Mouse (Mus musculus): ENCODE results near the gene Hspg2. TPM values are rescaled to one million over a fixed set of nuclear protein-coding genes. Genes with fewer than 3 reads are reported as not detected.
A peak's percentile ranks its signal among the peaks of the same experiment; 100 is the strongest.

Gene Hspg2
- polyA plus RNA-seq, 1 experiment from 2014 or later: 18.6 TPM

GRCm38 (mm10) chr4:137481381-137482030, 12.9 kb downstream of the Hspg2 start:
- Histone ChIP-seq H3K4me3 (ENCODE audit: low read depth, low read length) (no peak overlapping the region), H3K4me2 (ENCODE audit: low read depth) (no peak overlapping the region), H3K4me1 (ENCODE audit: control insufficient read depth, insufficient read depth, low read length) (peaks cover 71% of the 10 kb centered on the region), H3K9ac (ENCODE audit: low read length) (no peak overlapping the region), H3K9me3 (ENCODE audit: control insufficient read depth, low read length) (no peaks in the 10 kb centered on the region), H3K27ac (ENCODE audit: low read depth, low read length) (no peak overlapping the region), H3K27me3 (ENCODE audit: control insufficient read depth, insufficient read depth, low read length) (no peaks in the 10 kb centered on the region), H3K36me3 (ENCODE audit: control insufficient read depth, insufficient read depth, low read length) (no peaks in the 10 kb centered on the region)
- WGBS: 36% methylated on average over 13 of the region's 13 CpGs
- DNase-seq (ENCODE audit: low spot score): no peak
- ATAC-seq (ENCODE audit: insufficient read depth, low FRiP score, low TSS enrichment): no peak

GRCm38 (mm10) chr4:137483871-137484270, 15.3 kb downstream of the Hspg2 start:
- H3K9me3 ChIP-seq (ENCODE audit: control insufficient read depth, low read length): no peaks in the 10 kb centered on the region
- H3K9ac ChIP-seq (ENCODE audit: low read length): no peak overlapping the region
- ATAC-seq (ENCODE audit: insufficient read depth, low FRiP score, low TSS enrichment) (no peak), DNase-seq (ENCODE audit: low spot score) (no peak)
- H3K36me3 ChIP-seq (ENCODE audit: control insufficient read depth, insufficient read depth, low read length): no peaks in the 10 kb centered on the region
- H3K4me3 ChIP-seq (ENCODE audit: low read depth, low read length): no peak overlapping the region
- WGBS: 80% methylated on average over 16 of the region's 16 CpGs
- H3K27me3 ChIP-seq (ENCODE audit: control insufficient read depth, insufficient read depth, low read length): no peaks in the 10 kb centered on the region
- peaks cover 78% of the 10 kb centered on the region for H3K4me1 ChIP-seq (ENCODE audit: control insufficient read depth, insufficient read depth, low read length)
- no peak overlapping the region for H3K27ac ChIP-seq (ENCODE audit: low read depth, low read length)
- H3K4me2 ChIP-seq (ENCODE audit: low read depth): no peak overlapping the region

GRCm38 (mm10) chr4:137484586-137484985, 16.0 kb downstream of the Hspg2 start:
- Histone ChIP-seq H3K4me3 (ENCODE audit: low read depth, low read length) (no peak overlapping the region), H3K4me1 (ENCODE audit: control insufficient read depth, insufficient read depth, low read length) (peaks cover 80% of the 10 kb centered on the region), H3K36me3 (ENCODE audit: control insufficient read depth, insufficient read depth, low read length) (no peaks in the 10 kb centered on the region), H3K27ac (ENCODE audit: low read depth, low read length) (no peak overlapping the region), H3K9me3 (ENCODE audit: control insufficient read depth, low read length) (no peaks in the 10 kb centered on the region), H3K4me2 (ENCODE audit: low read depth) (no peak overlapping the region), H3K27me3 (ENCODE audit: control insufficient read depth, insufficient read depth, low read length) (no peaks in the 10 kb centered on the region), H3K9ac (ENCODE audit: low read length) (no peak overlapping the region)
- DNase-seq (ENCODE audit: low spot score) (no peak), ATAC-seq (ENCODE audit: insufficient read depth, low FRiP score, low TSS enrichment) (no peak)
- WGBS: 73% methylated on average over 7 of the region's 7 CpGs

GRCm38 (mm10) chr4:137485258-137485960, 16.8 kb downstream of the Hspg2 start:
- Histone ChIP-seq H3K27me3 (ENCODE audit: control insufficient read depth, insufficient read depth, low read length) (no peaks in the 10 kb centered on the region), H3K27ac (ENCODE audit: low read depth, low read length) (peak overlapping the region; percentile 42; the same call in 1 of the 2 replicates), H3K4me3 (ENCODE audit: low read depth, low read length) (no peak overlapping the region), H3K4me2 (ENCODE audit: low read depth) (no peak overlapping the region), H3K4me1 (ENCODE audit: control insufficient read depth, insufficient read depth, low read length) (peaks cover 76% of the 10 kb centered on the region), H3K9ac (ENCODE audit: low read length) (no peak overlapping the region), H3K36me3 (ENCODE audit: control insufficient read depth, insufficient read depth, low read length) (no peaks in the 10 kb centered on the region), H3K9me3 (ENCODE audit: control insufficient read depth, low read length) (no peaks in the 10 kb centered on the region)
- ATAC-seq (ENCODE audit: insufficient read depth, low FRiP score, low TSS enrichment) (no peak), DNase-seq (ENCODE audit: low spot score) (no peak)
- WGBS: 32% methylated on average over 14 of the region's 14 CpGs

GRCm38 (mm10) chr4:137486081-137487014, 17.8 kb downstream of the Hspg2 start:
- no peak for DNase-seq (ENCODE audit: low spot score)
- Histone ChIP-seq H3K27me3 (ENCODE audit: control insufficient read depth, insufficient read depth, low read length) (no peaks in the 10 kb centered on the region), H3K9ac (ENCODE audit: low read length) (no peak overlapping the region), H3K27ac (ENCODE audit: low read depth, low read length) (peak overlapping the region; percentile 64; the same call in 1 of the 2 replicates), H3K4me1 (ENCODE audit: control insufficient read depth, insufficient read depth, low read length) (peaks cover 67% of the 10 kb centered on the region), H3K4me2 (ENCODE audit: low read depth) (no peak overlapping the region), H3K4me3 (ENCODE audit: low read depth, low read length) (no peak overlapping the region), H3K36me3 (ENCODE audit: control insufficient read depth, insufficient read depth, low read length) (no peaks in the 10 kb centered on the region), H3K9me3 (ENCODE audit: control insufficient read depth, low read length) (no peaks in the 10 kb centered on the region)
- 32% methylated on average over 20 of the region's 20 CpGs for WGBS
- no peak for ATAC-seq (ENCODE audit: insufficient read depth, low FRiP score, low TSS enrichment)

- Histone ChIP-seq H3K4me2 (ENCODE audit: low read depth) (no peak overlapping the region), H3K9ac (ENCODE audit: low read length) (peak overlapping the region; percentile 37; the same call in 1 of the 2 replicates), H3K36me3 (ENCODE audit: control insufficient read depth, insufficient read depth, low read length) (no peaks in the 10 kb centered on the region), H3K9me3 (ENCODE audit: control insufficient read depth, low read length) (no peaks in the 10 kb centered on the region), H3K27ac (ENCODE audit: low read depth, low read length) (0 out of 2 replicates have a peak overlapping the region, but pooled peaks have one; percentile 49), H3K4me1 (ENCODE audit: control insufficient read depth, insufficient read depth, low read length) (peaks cover 57% of the 10 kb centered on the region), H3K27me3 (ENCODE audit: control insufficient read depth, insufficient read depth, low read length) (no peaks in the 10 kb centered on the region), H3K4me3 (ENCODE audit: low read depth, low read length) (no peak overlapping the region)
- ATAC-seq (ENCODE audit: insufficient read depth, low FRiP score, low TSS enrichment): no peak; the same call in 1 of the 2 replicates
- DNase-seq (ENCODE audit: low spot score): no peak
- WGBS: 39% methylated on average over 10 of the region's 10 CpGs
These were observed 18.9 kb downstream of the Hspg2 start for GRCm38 (mm10) chr4:137487286-137488000.

GRCm38 (mm10) chr4:137488038-137488437, 19.5 kb downstream of the Hspg2 start:
- Histone ChIP-seq H3K9ac (ENCODE audit: low read length) (no peak overlapping the region), H3K27me3 (ENCODE audit: control insufficient read depth, insufficient read depth, low read length) (no peaks in the 10 kb centered on the region), H3K27ac (ENCODE audit: low read depth, low read length) (0 out of 2 replicates have a peak overlapping the region, but pooled peaks have one; percentile 20), H3K4me3 (ENCODE audit: low read depth, low read length) (no peak overlapping the region), H3K36me3 (ENCODE audit: control insufficient read depth, insufficient read depth, low read length) (no peaks in the 10 kb centered on the region), H3K4me1 (ENCODE audit: control insufficient read depth, insufficient read depth, low read length) (peaks cover 55% of the 10 kb centered on the region), H3K9me3 (ENCODE audit: control insufficient read depth, low read length) (no peaks in the 10 kb centered on the region), H3K4me2 (ENCODE audit: low read depth) (no peak overlapping the region)
- no peak for ATAC-seq (ENCODE audit: insufficient read depth, low FRiP score, low TSS enrichment)
- 37% methylated on average over 11 of the region's 11 CpGs for WGBS
- no peak for DNase-seq (ENCODE audit: low spot score)
